Mouse (Mus musculus) gastrocnemius, adult 8-10 months (tissue): Measurements from ENCODE around the gene Eef2k. TPM values are rescaled to one million over a fixed set of nuclear protein-coding genes. Genes with fewer than 3 reads are reported as not detected.

Experiments used
- DNase-seq, 2 experiments: peaks; one replicate each; pipeline ENCODE4 v3.0.0; 2022; ENCODE audit warnings: low spot score in 2 of 2
- total RNA-seq, 4 experiments: library from RNA; stranded (reverse); gene quantifications; 2 replicates each; pipeline ENCODE4 v1.2.4; 2022

Gene Eef2k
- total RNA-seq, 4 experiments from 2014 or later: 60.0 to 79.0 (median 75.1) TPM

- DNase-seq: no peak
Measured at GRCm38 (mm10) chr7:120843852-120844435, 1.3 kb downstream of the Eef2k start.

- no peak for DNase-seq
Measured at GRCm38 (mm10) chr7:120844689-120845088, 2.1 kb downstream of the Eef2k start.

GRCm38 (mm10) chr7:120848831-120849512, 6.3 kb downstream of the Eef2k start:
- no peak for DNase-seq

GRCm38 (mm10) chr7:120850165-120850564, 7.5 kb downstream of the Eef2k start:
- no peak for DNase-seq

- no peak for DNase-seq
Measured at GRCm38 (mm10) chr7:120859854-120860253, 17.2 kb downstream of the Eef2k start.

GRCm38 (mm10) chr7:120860799-120861487, 18.3 kb downstream of the Eef2k start:
- DNase-seq: no peak

- DNase-seq: no peak
Measured at GRCm38 (mm10) chr7:120861488-120862047, 18.9 kb downstream of the Eef2k start.

GRCm38 (mm10) chr7:120862196-120862595, 19.6 kb downstream of the Eef2k start:
- DNase-seq: no peak

- no peak for DNase-seq
Measured at GRCm38 (mm10) chr7:120862626-120863025, 20.0 kb downstream of the Eef2k start.

- no peak for DNase-seq
Measured at GRCm38 (mm10) chr7:120863476-120863875, 20.8 kb downstream of the Eef2k start.

- no peak for DNase-seq
Measured at GRCm38 (mm10) chr7:120865100-120865499, 22.5 kb downstream of the Eef2k start.

- DNase-seq: peak in 1 of 2 experiments; percentile 39
Measured at GRCm38 (mm10) chr7:120865832-120866231, 23.2 kb downstream of the Eef2k start.

GRCm38 (mm10) chr7:120866684-120867083, 24.1 kb downstream of the Eef2k start:
- DNase-seq: no peak

GRCm38 (mm10) chr7:120867720-120868119, 25.1 kb downstream of the Eef2k start:
- DNase-seq: no peak

- DNase-seq: no peak
Measured at GRCm38 (mm10) chr7:120869883-120870282, 27.3 kb downstream of the Eef2k start.

- no peak for DNase-seq
Measured at GRCm38 (mm10) chr7:120870431-120871008, 27.9 kb downstream of the Eef2k start.

GRCm38 (mm10) chr7:120873083-120873482, 30.5 kb downstream of the Eef2k start:
- DNase-seq: peak in 1 of 2 experiments; percentile 19

- DNase-seq: peak in 1 of 2 experiments; percentile 33
Measured at GRCm38 (mm10) chr7:120874021-120874420, 31.4 kb downstream of the Eef2k start.

GRCm38 (mm10) chr7:120874764-120875539, 32.3 kb downstream of the Eef2k start:
- DNase-seq: no peak

- DNase-seq: no peak
Measured at GRCm38 (mm10) chr7:120875540-120876388, 33.1 kb downstream of the Eef2k start.
